Mouse (Mus musculus) lung, postnatal 0 days (tissue): ENCODE results near the gene Dyrk3.

Source experiments
- CTCF ChIP-seq: IDR thresholded peaks from 2 replicates; pipeline ENCODE4 v1.5.1; 2016; ENCODE audit warnings: antibody characterized with exemption, mild to moderate bottlenecking
- EP300 ChIP-seq: IDR thresholded peaks from 2 replicates; pipeline ENCODE4 v1.6.1; 2016; ENCODE audit warnings: antibody characterized with exemption, mild to moderate bottlenecking, control low read depth

GRCm38 (mm10) chr1:131086907-131087306 is 51.2 kb downstream of the Dyrk3 start:
- no peak for TF ChIP-seq CTCF
- TF ChIP-seq EP300, result no peak
